Mouse (Mus musculus) CH12.LX (cell line): ENCODE data around the gene Car10. TPM values are rescaled to one million over a fixed set of nuclear protein-coding genes. Genes with fewer than 3 reads are reported as not detected.
"Not testable (repeated sequence)": the region's sequence is repeated elsewhere in the genome, so short reads cannot be mapped to it uniquely, and the experiment has no call there.

Experiments
- DNase-seq: peaks from one replicate; pipeline ENCODE4 v3.0.0-alpha.2; 2013; ENCODE audit errors: extremely low read depth
- H3K27ac ChIP-seq: 2 replicates; pipeline ENCODE4 v1.5.1; 2012; ENCODE audit warnings: low read depth, mild to moderate bottlenecking, control low read depth, moderate library complexity; ENCODE audit not compliant: insufficient read depth
- H3K27me3 ChIP-seq: replicated peaks from 2 replicates; pipeline ENCODE3; 2012; ENCODE audit warnings: inconsistent platforms
- H3K36me3 ChIP-seq, 2 experiments: replicated peaks in 1 of 2; 2 replicates each; pipeline versions ENCODE3 to v1.6.1; 2012; ENCODE audit warnings: inconsistent platforms in 1 of 2, low read length in 1 of 2, mild to moderate bottlenecking in 1 of 2, mixed read lengths in 1 of 2, moderate library complexity in 1 of 2; ENCODE audit not compliant: control insufficient read depth in 1 of 2, insufficient read depth in 1 of 2
- H3K4me1 ChIP-seq, 2 experiments: 2 replicates each; pipeline ENCODE4 v1.6.1; 2012; ENCODE audit warnings: inconsistent platforms in 1 of 2, moderate library complexity in 1 of 2; ENCODE audit not compliant: insufficient read depth in 2 of 2, control insufficient read depth in 1 of 2
- H3K4me2 ChIP-seq: 2 replicates; pipeline ENCODE4 v1.6.1; 2012; ENCODE audit warnings: low read depth, mild to moderate bottlenecking, control low read depth; ENCODE audit not compliant: poor library complexity, insufficient read depth, severe bottlenecking
- H3K4me3 ChIP-seq, 3 experiments: fragments of 150-350 bp in 1 of 3; sonication (generic) in 1 of 3; replicated peaks in 1 of 3; 2 replicates each; pipeline versions ENCODE3 to v1.5.1; 2011 to 2012; ENCODE audit warnings: low read depth in 2 of 3, low read length in 2 of 3, mild to moderate bottlenecking in 2 of 3, moderate library complexity in 2 of 3, control low read depth in 1 of 3, improper control_type of control experiment in 1 of 3, inconsistent platforms in 1 of 3, mixed read lengths in 1 of 3; ENCODE audit not compliant: poor library complexity in 1 of 3
- H3K79me2 ChIP-seq: replicated peaks from 2 replicates; pipeline ENCODE4 v1.6.1; 2012; ENCODE audit warnings: mild to moderate bottlenecking, moderate library complexity; ENCODE audit not compliant: control insufficient read depth, poor library complexity, insufficient read depth, severe bottlenecking; ENCODE audit errors: extremely low read depth
- H3K9ac ChIP-seq: 2 replicates; pipeline ENCODE4 v1.6.1; 2012; ENCODE audit warnings: low read depth, mild to moderate bottlenecking, control low read depth, moderate library complexity; ENCODE audit not compliant: insufficient read depth
- H3K9me3 ChIP-seq: replicated peaks from 2 replicates; pipeline ENCODE3; 2012; ENCODE audit warnings: low read length, inconsistent platforms, mixed read lengths
- CHD1 ChIP-seq: IDR thresholded peaks from 2 replicates; pipeline ENCODE4 v1.6.1; 2012; ENCODE audit warnings: low read depth, low read length, improper control_type of control experiment, inconsistent platforms
- E2F4 ChIP-seq: IDR thresholded peaks from 2 replicates; pipeline ENCODE4 v1.6.1; 2011; ENCODE audit warnings: low read depth, low read length, improper control_type of control experiment; ENCODE audit not compliant: insufficient replicate concordance
- ETS1 ChIP-seq: conservative IDR thresholded peaks from 2 replicates; pipeline ENCODE4 v1.6.1; 2012; ENCODE audit warnings: low read depth, mild to moderate bottlenecking, inconsistent platforms, low read length, improper control_type of control experiment, moderate library complexity
- HCFC1 ChIP-seq: IDR thresholded peaks from 2 replicates; pipeline ENCODE4 v1.6.1; 2012; ENCODE audit warnings: low read depth, mild to moderate bottlenecking, inconsistent platforms, low read length, improper control_type of control experiment
- IRF4 ChIP-seq: IDR thresholded peaks from 2 replicates; pipeline ENCODE4 v1.6.1; 2014; ENCODE audit warnings: low read depth, mild to moderate bottlenecking, inconsistent platforms, low read length, improper control_type of control experiment
- JUN ChIP-seq: IDR thresholded peaks from 2 replicates; pipeline ENCODE4 v1.6.1; 2011; ENCODE audit warnings: low read depth, mild to moderate bottlenecking, low read length, improper control_type of control experiment, moderate library complexity; ENCODE audit not compliant: insufficient read depth
- KAT2A ChIP-seq: IDR thresholded peaks from 2 replicates; pipeline ENCODE4 v1.6.1; 2012; ENCODE audit warnings: low read length, improper control_type of control experiment, inconsistent platforms; ENCODE audit not compliant: insufficient replicate concordance
- MAFK ChIP-seq: IDR thresholded peaks from 2 replicates; pipeline ENCODE4 v1.6.1; 2011; ENCODE audit warnings: low read length, improper control_type of control experiment; ENCODE audit not compliant: insufficient replicate concordance
- MAZ ChIP-seq: IDR thresholded peaks from 2 replicates; pipeline ENCODE4 v1.6.1; 2012; ENCODE audit warnings: low read depth, mild to moderate bottlenecking, inconsistent platforms, low read length, improper control_type of control experiment, moderate library complexity
- MYC ChIP-seq: IDR thresholded peaks from 2 replicates; pipeline ENCODE4 v1.6.1; 2011; ENCODE audit warnings: low read depth, mild to moderate bottlenecking, improper control_type of control experiment, low read length
- NELFE ChIP-seq: IDR thresholded peaks from 2 replicates; pipeline ENCODE4 v1.6.1; 2011; ENCODE audit warnings: low read depth, low read length, improper control_type of control experiment
- POLR2AphosphoS2 ChIP-seq: IDR thresholded peaks from 2 replicates; pipeline ENCODE4 v1.6.1; 2011; ENCODE audit warnings: low read depth, low read length, improper control_type of control experiment
- SIN3A ChIP-seq: IDR thresholded peaks from 2 replicates; pipeline ENCODE4 v1.6.1; 2012; ENCODE audit warnings: low read length, improper control_type of control experiment, inconsistent platforms
- SMC3 ChIP-seq: IDR thresholded peaks from 2 replicates; pipeline ENCODE4 v1.6.1; 2011; ENCODE audit warnings: low read depth, low read length, improper control_type of control experiment
- TCF12 ChIP-seq: IDR thresholded peaks from 2 replicates; pipeline ENCODE4 v1.6.1; 2014; ENCODE audit warnings: low read depth, mild to moderate bottlenecking, inconsistent platforms, low read length, improper control_type of control experiment
- UBTF ChIP-seq: IDR thresholded peaks from 2 replicates; pipeline ENCODE4 v1.6.1; 2012; ENCODE audit warnings: low read depth, mild to moderate bottlenecking, inconsistent platforms, low read length, improper control_type of control experiment, moderate library complexity
- USF1 ChIP-seq: IDR thresholded peaks from 2 replicates; pipeline ENCODE4 v1.6.1; 2014; ENCODE audit warnings: low read depth, mild to moderate bottlenecking, inconsistent platforms, low read length, improper control_type of control experiment
- dilution Hi-C: fragments of 300-500 bp; cut with MboI; formaldehyde crosslinking; loops from 2 replicates; pipeline ENCODE4 v1.14.3; 2020; ENCODE audit warnings: low sequenced_read_pairs; ENCODE audit not compliant: extremely low pct_unique_long_range_greater_than_20kb, extremely low pct_ligation_motif_present
- in situ Hi-C: fragments of 300-500 bp; cut with MboI; formaldehyde crosslinking; loops from 3 replicates; pipeline ENCODE4 v1.14.3; 2019; ENCODE audit warnings: low sequenced_read_pairs, low pct_ligation_motif_present, low pct_unique_long_range_greater_than_20kb, mixed read lengths
- polyA plus RNA-seq: library from polyadenylated mRNA; unstranded; fragments of >175 nt; gene quantifications from 2 replicates; pipeline ENCODE4 v1.2.1, GENCODE M21; 2012; ENCODE audit warnings: low read depth; ENCODE audit not compliant: insufficient read length
- total RNA-seq, 2 experiments: library from RNA; depleted of rRNA; stranded (reverse); fragments of 300-350 nt in 1 of 2; fragments of >200 nt in 1 of 2; gene quantifications; 2 replicates each; pipeline ENCODE4 v1.2.3; 2012 to 2014

The Car10 gene
- total and polyA plus RNA-seq, 3 experiments = not detected

DNA sequence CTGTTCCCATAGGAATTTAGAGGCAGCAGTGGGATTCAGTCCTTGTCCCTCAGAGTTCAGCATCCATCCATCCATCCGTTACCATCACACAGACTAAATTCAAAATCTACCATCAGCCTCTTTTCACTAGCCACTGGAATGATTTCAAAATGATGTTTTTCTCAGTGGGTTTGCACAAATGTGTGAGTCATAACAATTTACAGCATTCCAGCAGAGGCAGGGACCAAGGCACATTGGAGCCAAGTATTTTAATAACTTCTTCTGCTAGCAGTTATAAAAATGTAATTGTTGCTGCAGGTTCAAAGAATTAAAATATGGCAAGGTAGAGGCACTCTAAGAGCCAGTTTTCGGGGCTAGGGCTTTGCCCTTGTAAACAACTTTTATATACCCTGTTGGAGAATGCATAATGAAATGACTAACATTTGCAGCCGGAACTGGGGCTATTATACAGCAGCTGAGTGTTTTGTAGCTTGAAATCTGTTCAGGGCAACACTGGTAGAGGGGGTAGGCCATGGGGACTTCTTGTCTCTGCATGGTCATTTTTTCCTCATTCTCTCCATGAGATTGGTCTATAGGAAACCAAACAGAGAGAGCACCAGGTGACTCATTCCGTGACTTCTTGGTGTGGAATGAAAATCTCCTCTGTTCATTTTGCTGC is 276.0 kb downstream of the Car10 start:
- H3K4me3 ChIP-seq = no peak overlapping the region
- in situ Hi-C loops = no loop called here
- dilution Hi-C loops = no loop called here

DNA sequence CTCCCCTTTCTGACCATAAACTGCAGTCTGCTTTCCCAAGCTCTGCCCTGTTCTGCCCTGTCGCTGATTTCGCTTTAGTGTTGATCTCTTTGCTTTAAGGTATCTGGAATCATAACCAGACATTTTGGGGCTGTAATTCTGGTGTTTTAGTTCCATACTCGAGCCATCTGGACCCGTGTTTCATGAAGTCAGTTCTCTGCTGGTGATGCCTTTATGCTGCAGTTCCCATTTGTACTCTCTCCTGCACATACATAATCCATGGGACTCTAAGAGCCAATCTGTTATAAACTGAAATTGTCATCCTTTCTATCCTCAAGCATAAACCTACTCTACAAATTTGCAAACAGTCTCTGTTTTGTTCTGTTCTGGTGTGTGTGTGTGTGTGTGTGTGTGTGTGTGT is 293.3 kb downstream of the Car10 start:
- dilution Hi-C loops (no loop called here), in situ Hi-C loops (no loop called here)
- TF ChIP-seq JUN (no peak), SMC3 (no peak), MAZ (no peak), IRF4 (no peak), MAFK (no peak)

More for the DNA sequence above, 276.0 kb downstream of the Car10 start:
- no peak for DNase-seq
- Histone ChIP-seq H3K36me3 (no peaks in the 10 kb centered on the region), H3K79me2 (no peaks in the 10 kb centered on the region), H3K27me3 (no peaks in the 10 kb centered on the region), H3K4me1 (no peaks in the 10 kb centered on the region), H3K9me3 (peaks cover 8% of the 10 kb centered on the region), H3K9ac (no peak overlapping the region), H3K27ac (no peak overlapping the region), H3K4me2 (no peak overlapping the region)
- TF ChIP-seq KAT2A (no peak), E2F4 (no peak), MYC (no peak), USF1 (no peak), NELFE (no peak), SIN3A (no peak), CHD1 (no peak), HCFC1 (no peak), UBTF (no peak), ETS1 (no peak), TCF12 (no peak), SMC3 (no peak), POLR2AphosphoS2 (no peak)

DNA sequence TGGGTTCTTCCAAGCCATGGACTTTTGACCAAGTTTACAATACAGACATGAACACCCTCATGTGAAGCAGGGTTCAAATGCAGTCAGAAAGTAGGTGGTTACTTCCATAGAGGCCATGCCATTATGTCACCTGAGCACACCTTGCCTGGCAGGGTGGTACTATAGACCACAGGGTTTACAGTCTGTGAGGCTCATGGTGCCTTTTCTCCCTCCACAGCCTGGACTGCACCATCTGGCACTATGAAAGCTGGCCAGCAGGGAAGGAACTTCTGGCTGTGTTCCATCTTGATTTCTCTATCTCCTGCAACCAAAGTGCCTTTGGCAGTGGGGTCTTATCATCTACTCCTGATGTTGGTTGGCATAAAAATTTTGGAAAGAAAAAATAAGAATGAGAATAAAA is 295.5 kb downstream of the Car10 start:
- H3K9me3 ChIP-seq, H3K79me2 ChIP-seq, H3K4me3 ChIP-seq, H3K4me2 ChIP-seq, H3K27ac ChIP-seq, in situ Hi-C loops, H3K4me1 ChIP-seq, DNase-seq, H3K36me3 ChIP-seq, H3K9ac ChIP-seq, dilution Hi-C loops, H3K27me3 ChIP-seq: not testable (repeated sequence)

More for the DNA sequence above, 293.3 kb downstream of the Car10 start:
- Histone ChIP-seq H3K79me2 (no peaks in the 10 kb centered on the region), H3K27me3 (no peaks in the 10 kb centered on the region), H3K9ac (no peak overlapping the region), H3K4me2 (no peak overlapping the region), H3K9me3 (peaks cover 4% of the 10 kb centered on the region), H3K36me3 (no peaks in the 10 kb centered on the region), H3K4me1 (no peaks in the 10 kb centered on the region), H3K27ac (no peak overlapping the region), H3K4me3 (no peak overlapping the region)
- no peak for DNase-seq
